Mouse (Mus musculus) bone marrow macrophage, adult 2 months (primary cell): Measurements from ENCODE around the gene Gng7.

Source experiments
- CTCF ChIP-seq: IDR thresholded peaks from 2 replicates; pipeline ENCODE4 v1.5.1; 2012; ENCODE audit warnings: low read depth, mild to moderate bottlenecking, low read length, moderate library complexity
- POLR2A ChIP-seq: IDR thresholded peaks from 2 replicates; pipeline ENCODE4 v1.6.1; 2012; ENCODE audit warnings: mild to moderate bottlenecking, low read depth, low read length, borderline replicate concordance

DNA sequence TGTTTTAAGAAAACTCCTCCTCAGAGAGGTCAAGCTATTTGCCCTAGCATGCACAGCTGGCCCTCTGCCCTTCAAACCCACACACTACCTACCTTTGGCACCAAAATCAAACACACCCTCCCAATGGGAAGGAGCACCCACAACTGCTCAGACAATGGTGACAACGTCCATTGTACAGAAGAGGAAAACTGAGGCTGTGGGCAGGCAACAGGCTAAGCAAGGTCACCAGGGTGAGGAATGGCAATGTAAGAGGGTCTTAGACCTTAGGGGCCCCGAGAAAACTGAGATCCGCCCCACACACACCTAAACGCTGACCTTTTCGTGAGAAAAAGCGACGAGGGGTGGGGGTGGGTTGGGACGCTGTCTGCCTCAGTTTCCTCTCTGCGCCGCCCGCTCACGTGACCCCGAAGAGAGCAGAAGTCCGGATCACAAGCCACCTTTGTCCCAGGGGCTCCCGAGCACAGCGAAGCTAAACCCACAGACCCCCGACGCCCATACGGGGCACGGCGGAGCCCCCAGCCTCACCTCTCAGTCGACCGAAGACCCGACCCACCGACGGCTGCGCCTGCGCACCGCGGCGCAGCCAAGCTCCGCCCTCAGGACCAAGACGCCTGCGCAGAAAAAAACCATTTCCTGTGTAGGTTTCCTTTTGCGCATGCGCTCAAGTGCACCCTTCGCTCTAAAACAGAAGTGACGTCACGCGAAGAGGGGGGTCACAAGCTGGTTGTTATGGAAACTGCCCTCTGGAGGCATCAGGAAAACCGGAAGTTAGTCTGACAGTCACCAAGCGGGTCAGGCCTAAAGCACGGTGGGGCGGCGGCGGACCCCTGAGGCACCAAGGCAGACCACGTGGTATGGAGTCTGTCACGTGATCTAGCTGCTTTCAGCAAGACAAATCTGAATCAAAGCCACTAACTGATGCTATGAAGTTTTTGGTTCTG lies 45.1 kb upstream of the Gng7 start, which contains the start of gene Sgta:
- TF ChIP-seq POLR2A (no peak), CTCF (no peak)
